Mouse (Mus musculus): ENCODE results near the gene Neil1. TPM values are rescaled to one million over a fixed set of nuclear protein-coding genes. Genes with fewer than 3 reads are reported as not detected.

Neil1 gene
- polyA plus RNA-seq, 1 experiment from 2014 or later, result 1.6 TPM

- 70% methylated on average over 7 of the region's 7 CpGs for WGBS (ENCODE audit: insufficient replicate concordance)
These were observed 8.3 kb upstream of the Neil1 start for GRCm38 (mm10) chr9:57156383-57156782.

GRCm38 (mm10) chr9:57152331-57152730 lies 4.2 kb upstream of the Neil1 start:
- Histone ChIP-seq H3K4me3 (replicated peaks) (no peak overlapping the region), H3K9me3 (replicated peaks) (no peaks in the 10 kb centered on the region)
- WGBS (ENCODE audit: insufficient replicate concordance), result 47% methylated on average over 6 of the region's 6 CpGs

More at GRCm38 (mm10) chr9:57156383-57156782, 8.3 kb upstream of the Neil1 start:
- peaks cover 22% of the 10 kb centered on the region for H3K4me1 ChIP-seq (replicated peaks)
- no peaks in the 10 kb centered on the region for H3K27me3 ChIP-seq
- no peak overlapping the region for H3K27ac ChIP-seq (replicated peaks)
- no peak overlapping the region for H3K4me3 ChIP-seq (replicated peaks)
- H3K36me3 ChIP-seq (replicated peaks), result peaks cover 15% of the 10 kb centered on the region
- no peaks in the 10 kb centered on the region for H3K9me3 ChIP-seq (replicated peaks)
- H3K9ac ChIP-seq, result no peak overlapping the region
- ATAC-seq (ENCODE audit: insufficient read depth), result no peak
- no peak overlapping the region for H3K4me2 ChIP-seq

GRCm38 (mm10) chr9:57150192-57150591 lies 2.1 kb upstream of the Neil1 start:
- 67% methylated on average over 5 of the region's 5 CpGs for WGBS (ENCODE audit: insufficient replicate concordance)
- Histone ChIP-seq H3K27ac (replicated peaks) (no peak overlapping the region), H3K27me3 (no peaks in the 10 kb centered on the region), H3K4me3 (replicated peaks) (no peak overlapping the region), H3K4me2 (no peak overlapping the region), H3K36me3 (replicated peaks) (peaks cover 9% of the 10 kb centered on the region), H3K9me3 (replicated peaks) (no peaks in the 10 kb centered on the region), H3K9ac (no peak overlapping the region), H3K4me1 (replicated peaks) (peaks cover 21% of the 10 kb centered on the region)
- no peak for ATAC-seq (ENCODE audit: insufficient read depth)

More at GRCm38 (mm10) chr9:57152331-57152730, 4.2 kb upstream of the Neil1 start:
- Histone ChIP-seq H3K4me2 (no peak overlapping the region), H3K9ac (no peak overlapping the region), H3K36me3 (replicated peaks) (peaks cover 15% of the 10 kb centered on the region), H3K4me1 (replicated peaks) (peaks cover 26% of the 10 kb centered on the region), H3K27ac (replicated peaks) (no peak overlapping the region), H3K27me3 (no peaks in the 10 kb centered on the region)
- no peak for ATAC-seq (ENCODE audit: insufficient read depth)

GRCm38 (mm10) chr9:57149021-57149420 lies 916 bp upstream of the Neil1 start:
- no peaks in the 10 kb centered on the region for H3K27me3 ChIP-seq
- H3K9ac ChIP-seq, result peak overlapping the region; percentile 60
- H3K4me3 ChIP-seq (replicated peaks), result peak overlapping the region; percentile 64; the same call in 1 of the 2 replicates
- H3K27ac ChIP-seq (replicated peaks), result peak overlapping the region; percentile 78; the same call in 1 of the 2 replicates
- 66% methylated on average over 6 of the region's 6 CpGs for WGBS (ENCODE audit: insufficient replicate concordance)
- H3K4me2 ChIP-seq, result peak overlapping the region; percentile 81
- ATAC-seq (ENCODE audit: insufficient read depth), result no peak
- H3K36me3 ChIP-seq (replicated peaks), result no peaks in the 10 kb centered on the region
- peaks cover 21% of the 10 kb centered on the region for H3K4me1 ChIP-seq (replicated peaks)
- H3K9me3 ChIP-seq (replicated peaks), result no peaks in the 10 kb centered on the region

- Histone ChIP-seq H3K27me3 (no peaks in the 10 kb centered on the region), H3K4me1 (replicated peaks) (peaks cover 21% of the 10 kb centered on the region), H3K9ac (peak overlapping the region; percentile 60), H3K36me3 (replicated peaks) (no peaks in the 10 kb centered on the region; the same call in 1 of the 2 replicates), H3K9me3 (replicated peaks) (no peaks in the 10 kb centered on the region), H3K27ac (replicated peaks) (peak overlapping the region; percentile 78; the same call in 1 of the 2 replicates), H3K4me3 (replicated peaks) (peak overlapping the region; percentile 64), H3K4me2 (peak overlapping the region; percentile 81)
- peak; percentile 9; the same call in 1 of the 2 replicates for ATAC-seq (ENCODE audit: insufficient read depth)
- 10% methylated on average over 19 of the region's 19 CpGs for WGBS (ENCODE audit: insufficient replicate concordance)
These were observed 631 bp downstream of the Neil1 start for GRCm38 (mm10) chr9:57147205-57148143.

- Histone ChIP-seq H3K4me2 (0 out of 2 replicates have a peak overlapping the region, but pooled peaks have one; percentile 81), H3K36me3 (replicated peaks) (peaks cover 9% of the 10 kb centered on the region), H3K27me3 (no peaks in the 10 kb centered on the region), H3K4me3 (replicated peaks) (no peak overlapping the region; the same call in 1 of the 2 replicates), H3K4me1 (replicated peaks) (peaks cover 21% of the 10 kb centered on the region), H3K9ac (no peak overlapping the region), H3K9me3 (replicated peaks) (no peaks in the 10 kb centered on the region), H3K27ac (replicated peaks) (no peak overlapping the region)
- ATAC-seq (ENCODE audit: insufficient read depth), result no peak
- WGBS (ENCODE audit: insufficient replicate concordance), result 76% methylated on average over 17 of the region's 17 CpGs
These were observed 1.5 kb downstream of the Neil1 start for GRCm38 (mm10) chr9:57146451-57147066.

- H3K4me3 ChIP-seq (replicated peaks), result no peak overlapping the region
- H3K9me3 ChIP-seq (replicated peaks), result no peaks in the 10 kb centered on the region
- H3K4me2 ChIP-seq, result no peak overlapping the region
- 88% methylated on average over 8 of the region's 8 CpGs for WGBS (ENCODE audit: insufficient replicate concordance)
- H3K9ac ChIP-seq, result no peak overlapping the region
- H3K36me3 ChIP-seq (replicated peaks), result peaks cover 26% of the 10 kb centered on the region
- H3K27me3 ChIP-seq, result no peaks in the 10 kb centered on the region
- H3K4me1 ChIP-seq (replicated peaks), result peaks cover 21% of the 10 kb centered on the region
- ATAC-seq (ENCODE audit: insufficient read depth), result no peak
- H3K27ac ChIP-seq (replicated peaks), result no peak overlapping the region
These were observed 3.3 kb downstream of the Neil1 start for GRCm38 (mm10) chr9:57144830-57145229.

- 71% methylated on average over 11 of the region's 11 CpGs for whole genome bisulfite sequencing (ENCODE audit: insufficient replicate concordance)
- peaks cover 11% of the 10 kb centered on the region for H3K4me1 ChIP-seq (replicated peaks)
- no peak for ATAC-seq (ENCODE audit: insufficient read depth)
- no peaks in the 10 kb centered on the region for H3K27me3 ChIP-seq
- H3K4me2 ChIP-seq, result no peak overlapping the region
- no peaks in the 10 kb centered on the region for H3K9me3 ChIP-seq (replicated peaks)
- peaks cover 39% of the 10 kb centered on the region for H3K36me3 ChIP-seq (replicated peaks)
- H3K27ac ChIP-seq (replicated peaks), result no peak overlapping the region
- H3K4me3 ChIP-seq (replicated peaks), result no peak overlapping the region
- H3K9ac ChIP-seq, result no peak overlapping the region
These were observed 4.9 kb downstream of the Neil1 start for GRCm38 (mm10) chr9:57143212-57143611.

- Histone ChIP-seq H3K9ac (no peak overlapping the region), H3K27ac (replicated peaks) (no peak overlapping the region), H3K36me3 (replicated peaks) (peaks cover 52% of the 10 kb centered on the region), H3K4me2 (no peak overlapping the region), H3K4me1 (replicated peaks) (no peaks in the 10 kb centered on the region), H3K27me3 (no peaks in the 10 kb centered on the region), H3K4me3 (replicated peaks) (no peak overlapping the region), H3K9me3 (replicated peaks) (no peaks in the 10 kb centered on the region)
- WGBS (ENCODE audit: insufficient replicate concordance), result 70% methylated on average over 17 of the region's 17 CpGs
- no peak for ATAC-seq (ENCODE audit: insufficient read depth)
These were observed 6.4 kb downstream of the Neil1 start for GRCm38 (mm10) chr9:57141417-57142353.

- 86% methylated on average over 5 of the region's 5 CpGs for WGBS (ENCODE audit: insufficient replicate concordance)
- Histone ChIP-seq H3K27ac (replicated peaks) (no peak overlapping the region), H3K4me2 (no peak overlapping the region), H3K9ac (no peak overlapping the region), H3K36me3 (replicated peaks) (peaks cover 70% of the 10 kb centered on the region), H3K4me3 (replicated peaks) (no peak overlapping the region), H3K4me1 (replicated peaks) (no peaks in the 10 kb centered on the region), H3K27me3 (no peaks in the 10 kb centered on the region), H3K9me3 (replicated peaks) (no peaks in the 10 kb centered on the region)
- ATAC-seq (ENCODE audit: insufficient read depth), result no peak
These were observed 8.5 kb downstream of the Neil1 start for GRCm38 (mm10) chr9:57139571-57139970.

All from liver, embryonic 15.5 days (tissue).